Mouse (Mus musculus): Measurements from ENCODE around the gene Loxl4. TPM values are rescaled to one million over a fixed set of nuclear protein-coding genes. Genes with fewer than 3 reads are reported as not detected.

Loxl4 gene
- polyA plus RNA-seq, 2 experiments from 2014 or later: 0.17 TPM

GRCm38 (mm10) chr19:42562981-42563380 is 49.6 kb downstream of the Loxl4 start:
- ATAC-seq: no peak

GRCm38 (mm10) chr19:42561991-42562390 is 50.6 kb downstream of the Loxl4 start:
- ATAC-seq: no peak

GRCm38 (mm10) chr19:42558701-42559100 is 53.9 kb downstream of the Loxl4 start:
- no peak for ATAC-seq

Other genes starting within 250 kb of the Loxl4 start
- gene Crtac1, start 181.0 kb downstream of the Loxl4 start, polyA plus RNA-seq (2017; shearing (Covaris generic)): not detected
- 10 to 100 TPM; 28.0 to 35.7 TPM for gene R3hcc1l, start 94.1 kb downstream of the Loxl4 start, polyA plus RNA-seq (2017; shearing (Covaris generic))
- under 1 TPM in 1 of 2 experiments, not detected in 1; 0.19 TPM for gene Pyroxd2, start 140.0 kb upstream of the Loxl4 start, polyA plus RNA-seq (2017; shearing (Covaris generic))
- 10 to 100 TPM; 11.5 to 15.7 TPM for gene Hps1, start 167.2 kb upstream of the Loxl4 start, polyA plus RNA-seq (2017; shearing (Covaris generic))